13 mouse cellular contexts compared by ENCODE assay signal in genomic region chr8:3376641-3377274, GRCm38 (mm10). TPM values are rescaled to one million over a fixed set of nuclear protein-coding genes. Genes with fewer than 3 reads are reported as not detected.
DNase-seq lines count a peak whose midpoint lies in the region; ATAC-seq and TF ChIP-seq lines count a peak whose summit lies in the region.
"Had no signal": no experiment of that assay in that cellular context is flagged by ENCODE, and none has a peak within 500 bp of the region (broad histone marks: within the 10 kb centered on the region; RNA-seq: fewer than 3 reads in every experiment).

No protein-coding gene starts in this region.

- no peaks in the 10 kb centered on the region for H3K27me3 ChIP-seq in liver, embryonic 12.5 days (replicated peaks)
- no peaks in the 10 kb centered on the region for H3K27me3 ChIP-seq in liver, postnatal 0 days (ENCODE audit: insufficient read depth, low read length)
- no peaks in the 10 kb centered on the region for H3K27me3 ChIP-seq in lung, embryonic 16.5 days (ENCODE audit: control insufficient read depth, insufficient read depth, low read depth, low read length)
- H3K27me3 ChIP-seq in midbrain, embryonic 13.5 days, result no peaks in the 10 kb centered on the region
- no peaks in the 10 kb centered on the region for H3K27me3 ChIP-seq in forebrain, embryonic 11.5 days (ENCODE audit: control insufficient read depth, insufficient read depth, low read length)
- H3K27me3 ChIP-seq: CH12.LX; heart, embryonic 13.5 days; limb, embryonic 13.5 days; midbrain, embryonic 12.5 days had no signal

- ATAC-seq in liver, embryonic 12.5 days, result 0 out of 2 replicates have a peak, but pooled peaks have one; percentile 15
- ATAC-seq in liver, postnatal 0 days, result no peak
- ATAC-seq in lung, embryonic 16.5 days (ENCODE audit: low read depth), result no peak
- ATAC-seq in midbrain, embryonic 13.5 days, result no peak
- no peak for ATAC-seq in forebrain, embryonic 11.5 days (replicated peaks; ENCODE audit: low FRiP score)

- H3K9me3 ChIP-seq in liver, embryonic 12.5 days (replicated peaks), result no peaks in the 10 kb centered on the region
- H3K9me3 ChIP-seq in liver, postnatal 0 days (ENCODE audit: low read length), result no peaks in the 10 kb centered on the region
- no peaks in the 10 kb centered on the region for H3K9me3 ChIP-seq in lung, embryonic 16.5 days (ENCODE audit: control insufficient read depth, low read length)
- no peaks in the 10 kb centered on the region for H3K9me3 ChIP-seq in midbrain, embryonic 13.5 days
- no peaks in the 10 kb centered on the region for H3K9me3 ChIP-seq in forebrain, embryonic 11.5 days (ENCODE audit: control insufficient read depth, low read length)
- H3K9me3 ChIP-seq: limb, embryonic 13.5 days; midbrain, embryonic 12.5 days had no signal

- H3K4me2 ChIP-seq in liver, embryonic 12.5 days, result no peak overlapping the region
- no peak overlapping the region for H3K4me2 ChIP-seq in liver, postnatal 0 days (ENCODE audit: low read depth, low read length)
- H3K4me2 ChIP-seq in lung, embryonic 16.5 days (ENCODE audit: low read depth, low read length), result no peak overlapping the region
- no peak overlapping the region for H3K4me2 ChIP-seq in midbrain, embryonic 13.5 days (replicated peaks)
- no peak overlapping the region for H3K4me2 ChIP-seq in forebrain, embryonic 11.5 days (ENCODE audit: low read depth, low read length, severe bottlenecking)
- H3K4me2 ChIP-seq: heart, embryonic 13.5 days; limb, embryonic 13.5 days; midbrain, embryonic 12.5 days had no signal

- no peaks in the 10 kb centered on the region for H3K36me3 ChIP-seq in liver, embryonic 12.5 days
- H3K36me3 ChIP-seq in liver, postnatal 0 days (replicated peaks; ENCODE audit: insufficient read depth, low read length), result no peaks in the 10 kb centered on the region
- no peaks in the 10 kb centered on the region for H3K36me3 ChIP-seq in lung, embryonic 16.5 days (ENCODE audit: control insufficient read depth, insufficient read depth, low read length)
- H3K36me3 ChIP-seq in midbrain, embryonic 13.5 days, result no peaks in the 10 kb centered on the region
- no peaks in the 10 kb centered on the region for H3K36me3 ChIP-seq in forebrain, embryonic 11.5 days (ENCODE audit: control insufficient read depth, insufficient read depth, low read length)
- H3K36me3 ChIP-seq: heart, embryonic 13.5 days; limb, embryonic 13.5 days; midbrain, embryonic 12.5 days had no signal

- no peak overlapping the region for H3K9ac ChIP-seq in liver, embryonic 12.5 days
- no peak overlapping the region for H3K9ac ChIP-seq in liver, postnatal 0 days (replicated peaks)
- H3K9ac ChIP-seq in lung, embryonic 16.5 days (ENCODE audit: low read length), result 0 out of 2 replicates have a peak overlapping the region, but pooled peaks have one; percentile 11
- H3K9ac ChIP-seq in midbrain, embryonic 13.5 days (replicated peaks), result no peak overlapping the region
- H3K9ac ChIP-seq in forebrain, embryonic 11.5 days (ENCODE audit: low read length), result no peak overlapping the region
- H3K9ac ChIP-seq: heart, embryonic 13.5 days; limb, embryonic 13.5 days; midbrain, embryonic 12.5 days had no signal

- no peak overlapping the region for H3K27ac ChIP-seq in liver, embryonic 12.5 days
- no peak overlapping the region for H3K27ac ChIP-seq in liver, postnatal 0 days (ENCODE audit: low read depth)
- H3K27ac ChIP-seq in lung, embryonic 16.5 days (ENCODE audit: low read length), result no peak overlapping the region
- no peak overlapping the region for H3K27ac ChIP-seq in midbrain, embryonic 13.5 days
- no peak overlapping the region for H3K27ac ChIP-seq in forebrain, embryonic 11.5 days (ENCODE audit: low read depth, low read length)
- H3K27ac ChIP-seq: heart, embryonic 13.5 days; limb, embryonic 13.5 days; midbrain, embryonic 12.5 days had no signal

- H3K4me1 ChIP-seq in liver, embryonic 12.5 days, result no peaks in the 10 kb centered on the region
- H3K4me1 ChIP-seq in liver, postnatal 0 days (ENCODE audit: insufficient read depth), result no peaks in the 10 kb centered on the region
- 0 out of 2 replicates have a peak, but pooled peaks cover 2% of the 10 kb centered on the region for H3K4me1 ChIP-seq in lung, embryonic 16.5 days (replicated peaks; ENCODE audit: control insufficient read depth, insufficient read depth, low read length)
- H3K4me1 ChIP-seq in midbrain, embryonic 13.5 days (replicated peaks), result no peaks in the 10 kb centered on the region
- no peaks in the 10 kb centered on the region for H3K4me1 ChIP-seq in forebrain, embryonic 11.5 days (replicated peaks; ENCODE audit: control insufficient read depth, insufficient read depth, low read length)
- H3K4me1 ChIP-seq: heart, embryonic 13.5 days; limb, embryonic 13.5 days; midbrain, embryonic 12.5 days had no signal

- 60% methylated on average over 10 of the region's 11 CpGs for WGBS in liver, embryonic 12.5 days (ENCODE audit: insufficient replicate concordance)
- WGBS in liver, postnatal 0 days (ENCODE audit: insufficient replicate concordance), result 64% methylated on average over 11 of the region's 11 CpGs
- 26% methylated on average over 11 of the region's 11 CpGs for WGBS in lung, embryonic 16.5 days
- WGBS in midbrain, embryonic 13.5 days, result 71% methylated on average over 11 of the region's 11 CpGs
- WGBS in forebrain, embryonic 11.5 days, result 73% methylated on average over 11 of the region's 11 CpGs

- no peak for DNase-seq in liver, postnatal 0 days
- DNase-seq in gastrocnemius, adult 8-10 months (ENCODE audit: low spot score in 2 of 2), result peak; percentile 26 to 45
- DNase-seq in urinary bladder, postnatal 25 days (ENCODE audit: low spot score), result peak; percentile 52
- DNase-seq in embryo, embryonic 10 days (ENCODE audit: low spot score), result no peak
- DNase-seq in forebrain, embryonic 11.5 days (ENCODE audit: low spot score), result no peak
- DNase-seq: kidney, postnatal 10 days had no signal

- TF ChIP-seq EP300 in liver, postnatal 0 days (IDR thresholded peaks at IDR 0.05; ENCODE audit: low read depth), result no peak

- H3K4me3 ChIP-seq in liver, embryonic 12.5 days, result no peak overlapping the region
- H3K4me3 ChIP-seq in liver, postnatal 0 days (ENCODE audit: low read depth, low read length), result no peak overlapping the region
- no peak overlapping the region for H3K4me3 ChIP-seq in lung, embryonic 16.5 days (ENCODE audit: low read length)
- H3K4me3 ChIP-seq in midbrain, embryonic 13.5 days (replicated peaks), result no peak overlapping the region
- H3K4me3 ChIP-seq in forebrain, embryonic 11.5 days (ENCODE audit: low read depth, low read length), result no peak overlapping the region
- H3K4me3 ChIP-seq: heart, embryonic 13.5 days; limb, embryonic 13.5 days; midbrain, embryonic 12.5 days had no signal

- no peak for TF ChIP-seq CTCF in liver, postnatal 0 days (IDR thresholded peaks at IDR 0.05; ENCODE audit: low read depth)

RNA-seq across cellular contexts. Expression of gene Arhgef18, which starts 16.0 kb away (rescaled TPM):
- 4.1 and 4.4 TPM in 2 replicates for polyA plus RNA-seq in liver, embryonic 12.5 days (2016; fragmentation: Nextera tagmentation; extraction: Ambion mirVana)
- 1.8 and 1.9 TPM in 2 replicates for polyA plus RNA-seq in liver, postnatal 0 days (2015; fragmentation: Nextera tagmentation; extraction: Ambion mirVana)
- total RNA-seq in gastrocnemius, adult 8-10 months (2022), result 10 to 100 TPM in 1 of 4 experiments, 1 to 10 TPM in 3; 7.4 to 11.5 (median 9.2) TPM
- polyA plus RNA-seq in lung, embryonic 16.5 days (2015; fragmentation: Nextera tagmentation; extraction: Ambion mirVana), result 6.9 and 7.6 TPM in 2 replicates
- polyA plus RNA-seq in midbrain, embryonic 13.5 days (2015; fragmentation: Nextera tagmentation; extraction: Ambion mirVana), result 10.4 and 12.5 TPM in 2 replicates
- polyA plus RNA-seq in forebrain, embryonic 11.5 days (2014; fragmentation: Nextera tagmentation; extraction: Ambion mirVana), result 10.4 and 12.3 TPM in 2 replicates

RNA-seq across cellular contexts. Expression of gene A430078G23Rik, which starts 23.5 kb away (rescaled TPM):
- polyA plus RNA-seq in liver, embryonic 12.5 days (2016; fragmentation: Nextera tagmentation; extraction: Ambion mirVana), result 0.81 and 0.87 TPM in 2 replicates
- 1.2 and 1.7 TPM in 2 replicates for polyA plus RNA-seq in liver, postnatal 0 days (2015; fragmentation: Nextera tagmentation; extraction: Ambion mirVana)
- not detected for total RNA-seq in gastrocnemius, adult 8-10 months (2022)
- 0.20 and 0.70 TPM in 2 replicates for polyA plus RNA-seq in lung, embryonic 16.5 days (2015; fragmentation: Nextera tagmentation; extraction: Ambion mirVana)
- not detected in 2 replicates for polyA plus RNA-seq in midbrain, embryonic 13.5 days (2015; fragmentation: Nextera tagmentation; extraction: Ambion mirVana)
- not detected in 2 replicates for polyA plus RNA-seq in forebrain, embryonic 11.5 days (2014; fragmentation: Nextera tagmentation; extraction: Ambion mirVana)
- total RNA-seq: CH12.LX had no signal
- polyA plus RNA-seq: heart, embryonic 13.5 days; midbrain, embryonic 12.5 days had no signal

Comparison
In these comparisons a context has a peak if more than half of its experiments do, and no peak if none do; other contexts are left out.
1. DNase-seq: peak in gastrocnemius, adult 8-10 months (2 of 2) and urinary bladder, postnatal 25 days (single experiment); none in liver, postnatal 0 days (single experiment), embryo, embryonic 10 days (single experiment) and forebrain, embryonic 11.5 days (single experiment).